Mouse (Mus musculus): ENCODE measurements around the gene Eftud2.

DNA sequence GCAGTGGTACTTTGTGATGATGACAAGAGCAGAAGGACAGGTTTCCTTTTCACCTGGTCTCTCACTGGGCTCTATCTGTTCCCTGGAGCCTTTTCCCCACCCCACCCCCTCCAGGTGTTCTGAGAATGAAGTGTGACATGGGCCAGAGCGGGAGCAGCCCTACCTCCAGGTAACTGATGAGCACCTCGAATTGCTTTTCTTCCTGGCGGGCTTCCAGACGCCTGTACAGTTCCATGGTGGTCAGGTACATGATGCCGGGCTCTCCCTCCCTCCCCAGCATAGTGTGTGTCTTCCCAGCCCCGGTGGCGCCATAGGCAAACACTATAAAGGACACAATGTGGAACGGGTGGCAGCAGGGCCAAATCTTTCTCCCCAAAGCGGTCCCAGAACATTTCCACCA, 34.6 kb upstream of the Eftud2 start:
- TF ChIP-seq POLR2A (IDR thresholded peaks at IDR 0.05; ENCODE audit: low read depth, low read length) (no peak), CTCF (IDR thresholded peaks at IDR 0.05; ENCODE audit: borderline replicate concordance, insufficient read depth, low read length) (no peak)
